Mouse (Mus musculus) hindlimb bud, embryonic 11.5 days (tissue): ENCODE measurements around the gene Lgals1.

ENCODE experiments used
- DNase-seq: peaks from one replicate; pipeline ENCODE4 v3.0.0-alpha.2; 2012; ENCODE audit warnings: low read depth, low spot score; ENCODE audit errors: extremely low spot score

The Lgals1 gene

GRCm38 (mm10) chr15:78908982-78909381 lies 17.5 kb upstream of the Lgals1 start:
- DNase-seq: no peak

- no peak for DNase-seq
Measured at GRCm38 (mm10) chr15:78912040-78912439, 14.5 kb upstream of the Lgals1 start.

GRCm38 (mm10) chr15:78913632-78914090 lies 12.9 kb upstream of the Lgals1 start, which contains the start of gene Pdxp:
TSS of gene Pdxp (plus strand) at chr15:78913919.
- DNase-seq: peak; percentile 87

GRCm38 (mm10) chr15:78914091-78914822 lies 12.3 kb upstream of the Lgals1 start:
- no peak for DNase-seq

GRCm38 (mm10) chr15:78914823-78915659 lies 11.5 kb upstream of the Lgals1 start:
- no peak for DNase-seq

- no peak for DNase-seq
Measured at GRCm38 (mm10) chr15:78915660-78916017, 10.9 kb upstream of the Lgals1 start.

GRCm38 (mm10) chr15:78916052-78916826 lies 10.3 kb upstream of the Lgals1 start:
- no peak for DNase-seq

GRCm38 (mm10) chr15:78918126-78918525 lies 8.4 kb upstream of the Lgals1 start:
- no peak for DNase-seq

GRCm38 (mm10) chr15:78919914-78920313 lies 6.6 kb upstream of the Lgals1 start:
- no peak for DNase-seq

GRCm38 (mm10) chr15:78922700-78923099 lies 3.8 kb upstream of the Lgals1 start:
- DNase-seq: no peak

GRCm38 (mm10) chr15:78923585-78923984 lies 2.9 kb upstream of the Lgals1 start:
- DNase-seq: no peak

- DNase-seq: no peak
Measured at GRCm38 (mm10) chr15:78925129-78925528, 1.4 kb upstream of the Lgals1 start.

- DNase-seq: no peak
Measured at GRCm38 (mm10) chr15:78927021-78927787, 679 bp downstream of the Lgals1 start.

GRCm38 (mm10) chr15:78927788-78928457 lies 1.4 kb downstream of the Lgals1 start:
- DNase-seq: no peak

GRCm38 (mm10) chr15:78928539-78928938 lies 2.0 kb downstream of the Lgals1 start:
- no peak for DNase-seq

GRCm38 (mm10) chr15:78930192-78930706 lies 3.7 kb downstream of the Lgals1 start:
- DNase-seq: no peak

- no peak for DNase-seq
Measured at GRCm38 (mm10) chr15:78930801-78931426, 4.4 kb downstream of the Lgals1 start.

- DNase-seq: no peak
Measured at GRCm38 (mm10) chr15:78931577-78931976, 5.1 kb downstream of the Lgals1 start.

GRCm38 (mm10) chr15:78934784-78935320 lies 8.3 kb downstream of the Lgals1 start, which contains the start of gene Nol12:
TSS of gene Nol12 (plus strand) at chr15:78934933.
- DNase-seq: peak; percentile 77
